Mouse (Mus musculus) embryonic fibroblast, embryonic 13.5 days (primary cell): ENCODE data around the gene Banp. TPM values are rescaled to one million over a fixed set of nuclear protein-coding genes. Genes with fewer than 3 reads are reported as not detected.

ENCODE experiments used
- H3K27ac ChIP-seq: 2 replicates; pipeline ENCODE4 v1.5.1; 2012; ENCODE audit warnings: low read length, control low read depth, inconsistent platforms; ENCODE audit not compliant: insufficient read depth
- H3K4me1 ChIP-seq: 2 replicates; pipeline ENCODE4 v1.6.1; 2011; ENCODE audit warnings: low read length; ENCODE audit not compliant: control insufficient read depth, insufficient read depth
- H3K4me3 ChIP-seq: 2 replicates; pipeline ENCODE4 v1.5.1; 2011; ENCODE audit warnings: mild to moderate bottlenecking, control low read depth, low read length; ENCODE audit not compliant: insufficient read depth
- CTCF ChIP-seq: IDR thresholded peaks from 2 replicates; pipeline ENCODE4 v1.5.1; 2011; ENCODE audit warnings: mild to moderate bottlenecking, control low read depth, low read length, moderate library complexity, borderline replicate concordance; ENCODE audit not compliant: insufficient read depth
- POLR2A ChIP-seq: IDR thresholded peaks from 2 replicates; pipeline ENCODE4 v1.6.1; 2011; ENCODE audit warnings: low read depth, mild to moderate bottlenecking, control low read depth, low read length, moderate library complexity
- polyA plus RNA-seq: library from polyadenylated mRNA; stranded (reverse); fragments of >200 nt; gene quantifications from 2 replicates; pipeline ENCODE4 v1.2.4, GENCODE M21; 2011; ENCODE audit warnings: low read depth; ENCODE audit not compliant: missing spikeins, insufficient read length

Gene Banp
- polyA plus RNA-seq, 1 experiment = 38.9 TPM

GRCm38 (mm10) chr8:121955825-121956500 lies 6.4 kb downstream of the Banp start:
- Histone ChIP-seq H3K27ac (0 out of 2 replicates have a peak overlapping the region, but pooled peaks have one; percentile 8), H3K4me1 (peaks cover 13% of the 10 kb centered on the region), H3K4me3 (no peak overlapping the region)
- TF ChIP-seq POLR2A (no peak), CTCF (no peak)

GRCm38 (mm10) chr8:121958395-121958794 lies 8.8 kb downstream of the Banp start:
- TF ChIP-seq POLR2A = no peak; the same call in 1 of the 2 replicates
- TF ChIP-seq CTCF = no peak
- peaks cover 10% of the 10 kb centered on the region for H3K4me1 ChIP-seq
- no peak overlapping the region for H3K4me3 ChIP-seq
- no peak overlapping the region for H3K27ac ChIP-seq

GRCm38 (mm10) chr8:121962892-121963291 lies 13.3 kb downstream of the Banp start:
- no peak overlapping the region for H3K4me3 ChIP-seq
- no peak overlapping the region for H3K27ac ChIP-seq
- H3K4me1 ChIP-seq = no peaks in the 10 kb centered on the region
- TF ChIP-seq CTCF = no peak
- TF ChIP-seq POLR2A = no peak

- peak overlapping the region; percentile 8 for H3K27ac ChIP-seq
- H3K4me3 ChIP-seq = no peak overlapping the region
- no peaks in the 10 kb centered on the region for H3K4me1 ChIP-seq
- TF ChIP-seq CTCF (no peak), POLR2A (no peak)
Measured at GRCm38 (mm10) chr8:121964716-121965512, 15.4 kb downstream of the Banp start.

GRCm38 (mm10) chr8:121966110-121966509 lies 16.6 kb downstream of the Banp start:
- no peak overlapping the region for H3K27ac ChIP-seq
- H3K4me1 ChIP-seq = no peaks in the 10 kb centered on the region
- no peak for TF ChIP-seq CTCF
- no peak for TF ChIP-seq POLR2A
- H3K4me3 ChIP-seq = no peak overlapping the region

- Histone ChIP-seq H3K4me1 (no peaks in the 10 kb centered on the region), H3K4me3 (no peak overlapping the region), H3K27ac (no peak overlapping the region)
- TF ChIP-seq POLR2A (no peak), CTCF (no peak)
Measured at GRCm38 (mm10) chr8:121966714-121967448, 17.3 kb downstream of the Banp start.

DNA sequence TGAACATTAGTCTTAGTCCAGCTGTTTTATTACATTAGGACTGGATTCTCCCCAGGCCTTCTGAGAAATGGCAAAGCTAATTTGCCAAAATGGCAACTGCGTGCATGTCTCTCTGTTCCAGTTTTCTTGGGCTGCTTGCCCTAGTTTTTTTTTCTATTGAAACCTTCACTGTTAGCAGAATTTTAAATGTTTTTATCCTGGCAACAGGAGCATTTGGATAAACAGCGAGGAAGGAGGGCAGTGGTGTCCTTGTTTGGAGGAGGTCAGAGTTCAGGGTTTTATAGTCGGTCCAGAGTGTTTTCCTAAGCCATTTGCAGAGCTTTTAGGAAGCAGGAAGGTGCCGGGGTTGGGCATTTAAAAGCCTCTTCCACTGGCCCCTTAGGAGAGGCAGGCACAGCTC lies 18.4 kb downstream of the Banp start:
- TF ChIP-seq CTCF = no peak
- TF ChIP-seq POLR2A = no peak
- Histone ChIP-seq H3K4me3 (no peak overlapping the region), H3K27ac (no peak overlapping the region), H3K4me1 (no peaks in the 10 kb centered on the region)

DNA sequence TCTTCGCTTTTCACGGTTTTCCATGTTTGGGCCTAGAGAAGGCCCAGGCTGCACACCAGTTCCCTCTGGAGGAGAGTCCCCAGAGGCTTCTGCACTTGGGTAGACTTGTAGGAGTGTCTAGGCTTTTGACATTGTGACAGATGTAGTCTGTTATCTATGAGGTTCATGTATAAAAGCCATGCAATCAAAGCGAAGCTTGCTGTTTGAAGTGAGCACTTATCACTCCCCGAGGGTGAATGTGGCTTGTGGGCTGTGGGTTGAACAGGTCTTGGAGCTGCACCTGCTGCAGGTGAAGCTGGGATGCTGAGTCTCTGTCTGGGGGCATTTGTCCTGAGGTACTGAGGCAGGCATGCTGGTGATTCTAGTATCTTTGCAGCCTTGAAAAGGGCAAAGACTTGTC lies 19.0 kb downstream of the Banp start:
- H3K4me3 ChIP-seq = no peak overlapping the region
- no peak overlapping the region for H3K27ac ChIP-seq
- TF ChIP-seq POLR2A (no peak), CTCF (no peak)
- H3K4me1 ChIP-seq = no peaks in the 10 kb centered on the region

GRCm38 (mm10) chr8:121970225-121970624 lies 20.7 kb downstream of the Banp start:
- TF ChIP-seq POLR2A (no peak), CTCF (no peak)
- H3K4me1 ChIP-seq = no peaks in the 10 kb centered on the region
- no peak overlapping the region for H3K27ac ChIP-seq
- H3K4me3 ChIP-seq = no peak overlapping the region

GRCm38 (mm10) chr8:121971488-121972058 lies 22.0 kb downstream of the Banp start:
- TF ChIP-seq POLR2A (no peak), CTCF (no peak)
- H3K4me3 ChIP-seq = no peak overlapping the region
- no peaks in the 10 kb centered on the region for H3K4me1 ChIP-seq
- no peak overlapping the region for H3K27ac ChIP-seq
